Mouse (Mus musculus) brain, embryonic 14.5 days (tissue): ENCODE data around the gene Diaph2.

Experiments used
- CTCF ChIP-seq: fragments of 200-500 bp; IDR thresholded peaks from 2 replicates; pipeline ENCODE4 v1.5.1; 2012; ENCODE audit warnings: inconsistent platforms, mild to moderate bottlenecking, moderate library complexity, borderline replicate concordance; ENCODE audit not compliant: insufficient read depth, insufficient read length; ENCODE audit errors: extremely low read depth
- POLR2A ChIP-seq: fragments of 200-500 bp; IDR thresholded peaks from 2 replicates; pipeline ENCODE4 v1.6.1; 2012; ENCODE audit warnings: mild to moderate bottlenecking, inconsistent platforms, borderline replicate concordance; ENCODE audit not compliant: poor library complexity, insufficient read depth, insufficient read length, severe bottlenecking; ENCODE audit errors: extremely low read depth

- no peak for TF ChIP-seq CTCF
- 0 out of 2 replicates have a peak, but pooled peaks have one; percentile 29 for TF ChIP-seq POLR2A
These were observed at the start of gene Diaph2 for GRCm38 (mm10) chrX:129749571-129750061.
